Mouse (Mus musculus): ENCODE measurements at regions not wholly inside any gene's neighbourhood (a gene's known extent, or its start where the extent isn't known, plus 50 kb on each side); places are given as distances from the start of the nearest gene placed in this dataset.

- no peak for ATAC-seq (ENCODE audit: insufficient number of reproducible peaks, low FRiP score, low TSS enrichment, low read depth)
- 90% methylated on average over 2 of the region's 2 CpGs for WGBS
- H3K27ac ChIP-seq, result no peak overlapping the region
- H3K9ac ChIP-seq, result no peak overlapping the region
- no peaks in the 10 kb centered on the region for H3K9me3 ChIP-seq
- H3K4me2 ChIP-seq, result no peak overlapping the region
- no peaks in the 10 kb centered on the region for H3K27me3 ChIP-seq
- H3K4me1 ChIP-seq, result peaks cover 11% of the 10 kb centered on the region
- no peak overlapping the region for H3K4me3 ChIP-seq
- no peaks in the 10 kb centered on the region for H3K36me3 ChIP-seq
These were observed 106.4 kb downstream of the Vapb start for GRCm38 (mm10) chr2:173843671-173844070.

- H3K4me3 ChIP-seq, result no peak overlapping the region
- no peaks in the 10 kb centered on the region for H3K27me3 ChIP-seq
- H3K9ac ChIP-seq, result no peak overlapping the region
- ATAC-seq (ENCODE audit: insufficient number of reproducible peaks, low FRiP score, low TSS enrichment, low read depth), result no peak
- H3K36me3 ChIP-seq, result no peaks in the 10 kb centered on the region
- WGBS, result 83% methylated on average over 3 of the region's 3 CpGs
- H3K4me2 ChIP-seq, result no peak overlapping the region
- H3K4me1 ChIP-seq, result peaks cover 11% of the 10 kb centered on the region
- no peaks in the 10 kb centered on the region for H3K9me3 ChIP-seq
- peak overlapping the region; percentile 57; the same call in 1 of the 2 replicates for H3K27ac ChIP-seq
These were observed 107.2 kb downstream of the Vapb start for GRCm38 (mm10) chr2:173844524-173844923.

- no peak overlapping the region for H3K4me3 ChIP-seq
- ATAC-seq (ENCODE audit: insufficient number of reproducible peaks, low FRiP score, low TSS enrichment, low read depth), result peak; percentile 56
- H3K4me1 ChIP-seq, result peaks cover 11% of the 10 kb centered on the region
- peak overlapping the region; percentile 57; the same call in 1 of the 2 replicates for H3K27ac ChIP-seq
- H3K9me3 ChIP-seq, result no peaks in the 10 kb centered on the region
- no peak overlapping the region for H3K9ac ChIP-seq
- no peak overlapping the region for H3K4me2 ChIP-seq
- 56% methylated on average over 14 of the region's 14 CpGs for WGBS
- H3K27me3 ChIP-seq, result no peaks in the 10 kb centered on the region
- no peaks in the 10 kb centered on the region for H3K36me3 ChIP-seq
These were observed 108.1 kb downstream of the Vapb start for GRCm38 (mm10) chr2:173845155-173846029.

GRCm38 (mm10) chr2:173851054-173851453 lies 113.7 kb downstream of the Vapb start:
- no peak for ATAC-seq (ENCODE audit: insufficient number of reproducible peaks, low FRiP score, low TSS enrichment, low read depth)

GRCm38 (mm10) chr2:173854172-173854723 lies 116.9 kb downstream of the Vapb start:
- WGBS, result 51% methylated on average over 13 of the region's 13 CpGs

More at GRCm38 (mm10) chr2:173851054-173851453, 113.7 kb downstream of the Vapb start:
- H3K27me3 ChIP-seq, result no peaks in the 10 kb centered on the region
- WGBS, result 31% methylated on average over 4 of the region's 4 CpGs
- H3K4me3 ChIP-seq, result no peak overlapping the region
- peaks cover 11% of the 10 kb centered on the region; the same call in 1 of the 2 replicates for H3K4me1 ChIP-seq
- H3K36me3 ChIP-seq, result no peaks in the 10 kb centered on the region
- H3K27ac ChIP-seq, result no peak overlapping the region
- no peak overlapping the region for H3K9ac ChIP-seq
- H3K9me3 ChIP-seq, result no peaks in the 10 kb centered on the region
- H3K4me2 ChIP-seq, result no peak overlapping the region

GRCm38 (mm10) chr2:173854846-173855245 lies 117.5 kb downstream of the Vapb start:
- H3K4me1 ChIP-seq, result peaks cover 7% of the 10 kb centered on the region; the same call in 1 of the 2 replicates
- 61% methylated on average over 7 of the region's 7 CpGs for WGBS
- no peak overlapping the region for H3K27ac ChIP-seq
- H3K9me3 ChIP-seq, result no peaks in the 10 kb centered on the region
- H3K27me3 ChIP-seq, result no peaks in the 10 kb centered on the region
- H3K4me2 ChIP-seq, result no peak overlapping the region
- no peak overlapping the region for H3K9ac ChIP-seq
- ATAC-seq (ENCODE audit: insufficient number of reproducible peaks, low FRiP score, low TSS enrichment, low read depth), result no peak
- no peaks in the 10 kb centered on the region for H3K36me3 ChIP-seq
- no peak overlapping the region for H3K4me3 ChIP-seq

More at GRCm38 (mm10) chr2:173854172-173854723, 116.9 kb downstream of the Vapb start:
- Histone ChIP-seq H3K27ac (no peak overlapping the region), H3K36me3 (no peaks in the 10 kb centered on the region), H3K4me2 (no peak overlapping the region), H3K27me3 (no peaks in the 10 kb centered on the region), H3K9me3 (no peaks in the 10 kb centered on the region), H3K4me1 (peaks cover 7% of the 10 kb centered on the region; the same call in 1 of the 2 replicates), H3K9ac (no peak overlapping the region), H3K4me3 (no peak overlapping the region)
- no peak for ATAC-seq (ENCODE audit: insufficient number of reproducible peaks, low FRiP score, low TSS enrichment, low read depth)

GRCm38 (mm10) chr2:173855296-173855695 lies 118.0 kb downstream of the Vapb start:
- ATAC-seq (ENCODE audit: insufficient number of reproducible peaks, low FRiP score, low TSS enrichment, low read depth), result no peak
- H3K4me1 ChIP-seq, result peaks cover 7% of the 10 kb centered on the region; the same call in 1 of the 2 replicates
- no peaks in the 10 kb centered on the region for H3K9me3 ChIP-seq
- no peaks in the 10 kb centered on the region for H3K36me3 ChIP-seq
- no peak overlapping the region for H3K4me3 ChIP-seq
- WGBS, result 53% methylated on average over 4 of the region's 4 CpGs
- no peak overlapping the region for H3K27ac ChIP-seq
- no peak overlapping the region for H3K9ac ChIP-seq
- H3K4me2 ChIP-seq, result no peak overlapping the region
- H3K27me3 ChIP-seq, result no peaks in the 10 kb centered on the region

- H3K4me1 ChIP-seq, result peaks cover 7% of the 10 kb centered on the region; the same call in 1 of the 2 replicates
- no peaks in the 10 kb centered on the region for H3K27me3 ChIP-seq
- H3K9me3 ChIP-seq, result no peaks in the 10 kb centered on the region
- no peak overlapping the region for H3K9ac ChIP-seq
- 87% methylated on average over 6 of the region's 6 CpGs for WGBS
- H3K4me2 ChIP-seq, result no peak overlapping the region
- H3K27ac ChIP-seq, result no peak overlapping the region
- H3K4me3 ChIP-seq, result no peak overlapping the region
- H3K36me3 ChIP-seq, result no peaks in the 10 kb centered on the region
- ATAC-seq (ENCODE audit: insufficient number of reproducible peaks, low FRiP score, low TSS enrichment, low read depth), result no peak
These were observed 119.7 kb downstream of the Vapb start for GRCm38 (mm10) chr2:173857006-173857405.

- Histone ChIP-seq H3K9ac (no peak overlapping the region), H3K4me2 (no peak overlapping the region)
- WGBS, result 79% methylated on average over 3 of the region's 3 CpGs
These were observed 135.7 kb downstream of the Vapb start for GRCm38 (mm10) chr2:173873048-173873447.

More at GRCm38 (mm10) chr2:173873048-173873447, 135.7 kb downstream of the Vapb start:
- no peak for ATAC-seq (ENCODE audit: insufficient number of reproducible peaks, low FRiP score, low TSS enrichment, low read depth)
- Histone ChIP-seq H3K4me3 (no peak overlapping the region), H3K9me3 (no peaks in the 10 kb centered on the region), H3K27me3 (no peaks in the 10 kb centered on the region), H3K27ac (no peak overlapping the region), H3K4me1 (no peaks in the 10 kb centered on the region), H3K36me3 (no peaks in the 10 kb centered on the region)

Data from limb, embryonic 15.5 days (tissue).